In genomic region chr13:49001691-49002090, GRCm38 (mm10) we compare ENCODE assay signal across 13 mouse cellular contexts. TPM values are rescaled to one million over a fixed set of nuclear protein-coding genes. Genes with fewer than 3 reads are reported as not detected.
DNase-seq lines count a peak whose midpoint lies in the region; ATAC-seq lines count a peak whose summit lies in the region.
"Had no signal": no experiment of that assay in that cellular context is flagged by ENCODE, and none has a peak within 500 bp of the region (broad histone marks: within the 10 kb centered on the region; RNA-seq: fewer than 3 reads in every experiment).

No protein-coding gene starts in this region.

- peak; percentile 62 for DNase-seq in forebrain, embryonic 14.5 days (ENCODE audit: low spot score)
- no peak for DNase-seq in forebrain, embryonic 11.5 days (ENCODE audit: low spot score)
- DNase-seq in layer of hippocampus, adult 9-11 months, result peak; percentile 36
- DNase-seq in layer of hippocampus, postnatal 25 days (ENCODE audit: extremely low spot score in 1 of 2, low spot score in 1 of 2), result no peak
- DNase-seq in 3134 (ENCODE audit: extremely low read depth, insufficient read length, low spot score), result peak; percentile 59
- peak; percentile 86 for DNase-seq in cerebellum, adult 11 months
- no peak for DNase-seq in urinary bladder, postnatal 10 days (ENCODE audit: low spot score)
- DNase-seq in embryonic facial prominence, embryonic 10.5 days (ENCODE audit: low spot score), result no peak
- DNase-seq: kidney, adult 2 months had no signal

- WGBS in forebrain, embryonic 14.5 days, result 52% methylated on average over 3 of the region's 3 CpGs
- 80% methylated on average over 3 of the region's 3 CpGs for WGBS in forebrain, embryonic 11.5 days
- 68% methylated on average over 3 of the region's 3 CpGs for WGBS in embryonic facial prominence, embryonic 10.5 days

- no peaks in the 10 kb centered on the region for H3K4me1 ChIP-seq in forebrain, embryonic 14.5 days (ENCODE audit: control insufficient read depth, insufficient read depth, low read length)
- H3K4me1 ChIP-seq in forebrain, embryonic 11.5 days (replicated peaks; ENCODE audit: control insufficient read depth, insufficient read depth, low read length), result no peaks in the 10 kb centered on the region
- H3K4me1 ChIP-seq in embryonic facial prominence, embryonic 10.5 days, result peaks cover 5% of the 10 kb centered on the region; the same call in 1 of the 2 replicates

- no peak overlapping the region for H3K27ac ChIP-seq in forebrain, embryonic 14.5 days (ENCODE audit: low read depth, low read length)
- no peak overlapping the region for H3K27ac ChIP-seq in forebrain, embryonic 11.5 days (ENCODE audit: low read depth, low read length)
- no peak overlapping the region for H3K27ac ChIP-seq in embryonic facial prominence, embryonic 10.5 days (replicated peaks)
- H3K27ac ChIP-seq: limb, embryonic 13.5 days; macrophage had no signal

- no peaks in the 10 kb centered on the region for H3K9me3 ChIP-seq in forebrain, embryonic 14.5 days (replicated peaks; ENCODE audit: control insufficient read depth, low read length)
- H3K9me3 ChIP-seq in forebrain, embryonic 11.5 days (ENCODE audit: control insufficient read depth, low read length), result no peaks in the 10 kb centered on the region
- H3K9me3 ChIP-seq in embryonic facial prominence, embryonic 10.5 days, result no peaks in the 10 kb centered on the region
- H3K9me3 ChIP-seq: limb, embryonic 13.5 days had no signal

- no peaks in the 10 kb centered on the region for H3K36me3 ChIP-seq in forebrain, embryonic 14.5 days (ENCODE audit: control insufficient read depth, insufficient read depth, low read length)
- no peaks in the 10 kb centered on the region for H3K36me3 ChIP-seq in forebrain, embryonic 11.5 days (ENCODE audit: control insufficient read depth, insufficient read depth, low read length)
- no peaks in the 10 kb centered on the region for H3K36me3 ChIP-seq in embryonic facial prominence, embryonic 10.5 days (replicated peaks)
- H3K36me3 ChIP-seq: limb, embryonic 13.5 days had no signal

- H3K4me2 ChIP-seq in forebrain, embryonic 14.5 days (ENCODE audit: low read length), result no peak overlapping the region
- no peak overlapping the region for H3K4me2 ChIP-seq in forebrain, embryonic 11.5 days (ENCODE audit: low read depth, low read length, severe bottlenecking)
- H3K4me2 ChIP-seq: heart, embryonic 11.5 days; limb, embryonic 13.5 days had no signal

- no peak overlapping the region for H3K4me3 ChIP-seq in forebrain, embryonic 14.5 days (ENCODE audit: low read depth, low read length)
- H3K4me3 ChIP-seq in forebrain, embryonic 11.5 days (ENCODE audit: low read depth, low read length), result no peak overlapping the region
- H3K4me3 ChIP-seq in embryonic facial prominence, embryonic 10.5 days, result no peak overlapping the region
- H3K4me3 ChIP-seq: limb, embryonic 13.5 days had no signal

- no peak for ATAC-seq in forebrain, embryonic 14.5 days
- no peak for ATAC-seq in forebrain, embryonic 11.5 days (replicated peaks; ENCODE audit: low FRiP score)
- ATAC-seq: Patski had no signal

- no peak overlapping the region for H3K9ac ChIP-seq in forebrain, embryonic 14.5 days (ENCODE audit: low read length)
- no peak overlapping the region for H3K9ac ChIP-seq in forebrain, embryonic 11.5 days (ENCODE audit: low read length)
- H3K9ac ChIP-seq: limb, embryonic 13.5 days had no signal

- no peaks in the 10 kb centered on the region for H3K27me3 ChIP-seq in forebrain, embryonic 14.5 days (replicated peaks; ENCODE audit: control insufficient read depth, insufficient read depth, low read length)
- H3K27me3 ChIP-seq in forebrain, embryonic 11.5 days (ENCODE audit: control insufficient read depth, insufficient read depth, low read length), result no peaks in the 10 kb centered on the region
- H3K27me3 ChIP-seq in embryonic facial prominence, embryonic 10.5 days (replicated peaks; ENCODE audit: low read depth, poor library complexity, severe bottlenecking), result no peaks in the 10 kb centered on the region
- H3K27me3 ChIP-seq: limb, embryonic 13.5 days; Patski had no signal

RNA-seq across cellular contexts. Expression of gene Fam120a, which starts 33.9 kb away (rescaled TPM):
- 17.8 and 18.7 TPM in 2 replicates for polyA plus RNA-seq in forebrain, embryonic 14.5 days (2014; fragmentation: Nextera tagmentation; extraction: Ambion mirVana)
- polyA plus RNA-seq in forebrain, embryonic 11.5 days (2014; fragmentation: Nextera tagmentation; extraction: Ambion mirVana), result 20.4 and 22.5 TPM in 2 replicates
- 100 to 1,000 TPM; 116 to 119 TPM for total RNA-seq in layer of hippocampus, postnatal 25 days (2021)
- polyA plus RNA-seq in embryonic facial prominence, embryonic 10.5 days (2016; fragmentation: Nextera tagmentation; extraction: Ambion mirVana), result 16.0 and 16.7 TPM in 2 replicates

Comparison
In these comparisons a context has a peak if more than half of its experiments do, and no peak if none do; other contexts are left out.
1. DNase-seq: peak in forebrain, embryonic 14.5 days (single experiment), layer of hippocampus, adult 9-11 months (single experiment), 3134 (single experiment) and cerebellum, adult 11 months (single experiment); none in forebrain, embryonic 11.5 days (single experiment), layer of hippocampus, postnatal 25 days (0 of 2), urinary bladder, postnatal 10 days (single experiment) and embryonic facial prominence, embryonic 10.5 days (single experiment).